Mouse (Mus musculus): Measurements from ENCODE around the gene Slc9c1.
"Not testable (repeated sequence)": the region's sequence is repeated elsewhere in the genome, so short reads cannot be mapped to it uniquely, and the experiment has no call there.

The Slc9c1 gene

GRCm38 (mm10) chr16:45535009-45535408 lies at the start of gene Slc9c1:
Gene Slc9c1 (plus strand): TSS chr16:45535309.
- DNase-seq (ENCODE audit: low spot score), result no peak

GRCm38 (mm10) chr16:45492927-45493326 lies 42.2 kb upstream of the Slc9c1 start, which contains the start of gene Gm609:
Gene Gm609 (minus strand): TSS chr16:45492969.
- DNase-seq (ENCODE audit: low spot score), result no peak

GRCm38 (mm10) chr16:45495326-45495725 lies 39.8 kb upstream of the Slc9c1 start:
- no peak for DNase-seq (ENCODE audit: low spot score)

- DNase-seq (ENCODE audit: low spot score), result no peak
Observed at GRCm38 (mm10) chr16:45525551-45525950, 9.6 kb upstream of the Slc9c1 start.

GRCm38 (mm10) chr16:45531950-45532349 lies 3.2 kb upstream of the Slc9c1 start, which contains the start of gene Gm17783:
Gene Gm17783 (minus strand): TSS chr16:45532050.
- DNase-seq (ENCODE audit: low spot score), result no peak

- DNase-seq (ENCODE audit: low spot score), result not testable (repeated sequence)
Observed at GRCm38 (mm10) chr16:45538342-45538741, 3.2 kb downstream of the Slc9c1 start.

- DNase-seq (ENCODE audit: low spot score), result no peak
Observed at GRCm38 (mm10) chr16:45542108-45542507, 7.0 kb downstream of the Slc9c1 start.

- no peak for DNase-seq (ENCODE audit: low spot score)
Observed at GRCm38 (mm10) chr16:45544341-45544740, 9.2 kb downstream of the Slc9c1 start.

- no peak for DNase-seq (ENCODE audit: low spot score)
Observed at GRCm38 (mm10) chr16:45547982-45548381, 12.9 kb downstream of the Slc9c1 start.

- DNase-seq (ENCODE audit: low spot score), result no peak
Observed at GRCm38 (mm10) chr16:45551579-45551978, 16.5 kb downstream of the Slc9c1 start.

- no peak for DNase-seq (ENCODE audit: low spot score)
Observed at GRCm38 (mm10) chr16:45561747-45562146, 26.6 kb downstream of the Slc9c1 start.

GRCm38 (mm10) chr16:45572307-45572706 lies 37.2 kb downstream of the Slc9c1 start:
- DNase-seq (ENCODE audit: low spot score), result no peak

GRCm38 (mm10) chr16:45579883-45580282 lies 44.8 kb downstream of the Slc9c1 start:
- no peak for DNase-seq (ENCODE audit: low spot score)

- DNase-seq (ENCODE audit: low spot score), result no peak
Observed at GRCm38 (mm10) chr16:45582512-45582911, 47.4 kb downstream of the Slc9c1 start.

- no peak for DNase-seq (ENCODE audit: low spot score)
Observed at GRCm38 (mm10) chr16:45593656-45594055, 58.5 kb downstream of the Slc9c1 start.

- DNase-seq (ENCODE audit: low spot score), result no peak
Observed at GRCm38 (mm10) chr16:45595494-45595893, 60.4 kb downstream of the Slc9c1 start.

- DNase-seq (ENCODE audit: low spot score), result no peak
Observed at GRCm38 (mm10) chr16:45608481-45608954, 73.4 kb downstream of the Slc9c1 start.

GRCm38 (mm10) chr16:45609300-45609699 lies 74.2 kb downstream of the Slc9c1 start:
- no peak for DNase-seq (ENCODE audit: low spot score)

- no peak for DNase-seq (ENCODE audit: low spot score)
Observed at GRCm38 (mm10) chr16:45610267-45610666, 75.2 kb downstream of the Slc9c1 start, which contains the start of gene Gcsam. Gene Gcsam (plus strand): TSS chr16:45610380.

GRCm38 (mm10) chr16:45613247-45613646 lies 78.1 kb downstream of the Slc9c1 start:
- no peak for DNase-seq (ENCODE audit: low spot score)

GRCm38 (mm10) chr16:45615944-45616343 lies 80.8 kb downstream of the Slc9c1 start:
- no peak for DNase-seq (ENCODE audit: low spot score)

GRCm38 (mm10) chr16:45619751-45620375 lies 84.8 kb downstream of the Slc9c1 start:
- no peak for DNase-seq (ENCODE audit: low spot score)

GRCm38 (mm10) chr16:45623230-45623629 lies 88.1 kb downstream of the Slc9c1 start:
- DNase-seq (ENCODE audit: low spot score), result no peak

GRCm38 (mm10) chr16:45624791-45625190 lies 89.7 kb downstream of the Slc9c1 start:
- no peak for DNase-seq (ENCODE audit: low spot score)

All from ovary, postnatal 14 days (tissue).